Mouse (Mus musculus): ENCODE measurements at regions not wholly inside any gene's neighbourhood (a gene's known extent, or its start where the extent isn't known, plus 50 kb on each side); places are given as distances from the start of the nearest gene placed in this dataset.

- no peak for ATAC-seq
These were observed 2010.6 kb downstream of the A830018L16Rik start for GRCm38 (mm10) chr1:13424524-13424923.

- ATAC-seq = peak; percentile 9
These were observed 2011.9 kb downstream of the A830018L16Rik start for GRCm38 (mm10) chr1:13425601-13426327.

- ATAC-seq = peak; percentile 83
These were observed 2012.6 kb downstream of the A830018L16Rik start for GRCm38 (mm10) chr1:13426328-13427067.

- ATAC-seq = peak; percentile 63
These were observed 2013.1 kb downstream of the A830018L16Rik start for GRCm38 (mm10) chr1:13427068-13427434.

GRCm38 (mm10) chr1:13427501-13428207, 2013.7 kb downstream of the A830018L16Rik start:
- ATAC-seq = no peak

GRCm38 (mm10) chr1:13437747-13438394, 2024.0 kb downstream of the A830018L16Rik start:
- ATAC-seq = no peak

- no peak for ATAC-seq
These were observed 2028.5 kb downstream of the A830018L16Rik start for GRCm38 (mm10) chr1:13442366-13442765.

GRCm38 (mm10) chr1:13454534-13454933, 2040.6 kb downstream of the A830018L16Rik start:
- peak; percentile 65 for ATAC-seq

- ATAC-seq = no peak
These were observed 2041.7 kb downstream of the A830018L16Rik start for GRCm38 (mm10) chr1:13455572-13455971.

- no peak for ATAC-seq
These were observed 2050.4 kb downstream of the A830018L16Rik start for GRCm38 (mm10) chr1:13464311-13464710.

GRCm38 (mm10) chr1:13467174-13467573, 2053.3 kb downstream of the A830018L16Rik start:
- ATAC-seq = no peak

- no peak for ATAC-seq
These were observed 2054.2 kb downstream of the A830018L16Rik start for GRCm38 (mm10) chr1:13467886-13468630.

- peak; percentile 64 for ATAC-seq
These were observed 2081.0 kb downstream of the A830018L16Rik start for GRCm38 (mm10) chr1:13494727-13495404.

GRCm38 (mm10) chr1:13496386-13496785, 2082.5 kb downstream of the A830018L16Rik start:
- ATAC-seq = no peak

GRCm38 (mm10) chr1:13500456-13500855, 2086.6 kb downstream of the A830018L16Rik start:
- peak; percentile 48 for ATAC-seq

- ATAC-seq = no peak
These were observed 2088.0 kb downstream of the A830018L16Rik start for GRCm38 (mm10) chr1:13501938-13502337.

GRCm38 (mm10) chr1:13513761-13514160, 2099.9 kb downstream of the A830018L16Rik start:
- ATAC-seq = peak; percentile 98
